Mouse (Mus musculus) cerebellum, postnatal 36 days (tissue): ENCODE data around the gene Smpd2.

ENCODE experiments used
- DNase-seq, 2 experiments: peaks; one replicate each; pipeline ENCODE4 v3.0.0; 2021 to 2022; ENCODE audit warnings: mixed read lengths in 2 of 2

Gene Smpd2

GRCm38 (mm10) chr10:41450780-41451522 is 39.2 kb downstream of the Smpd2 start:
- no peak for DNase-seq

GRCm38 (mm10) chr10:41450137-41450670 is 40.0 kb downstream of the Smpd2 start, which contains the start of gene Zbtb24:
Zbtb24 (plus strand) TSS chr10:41450383.
- peak; percentile 95 to 97 for DNase-seq

DNA sequence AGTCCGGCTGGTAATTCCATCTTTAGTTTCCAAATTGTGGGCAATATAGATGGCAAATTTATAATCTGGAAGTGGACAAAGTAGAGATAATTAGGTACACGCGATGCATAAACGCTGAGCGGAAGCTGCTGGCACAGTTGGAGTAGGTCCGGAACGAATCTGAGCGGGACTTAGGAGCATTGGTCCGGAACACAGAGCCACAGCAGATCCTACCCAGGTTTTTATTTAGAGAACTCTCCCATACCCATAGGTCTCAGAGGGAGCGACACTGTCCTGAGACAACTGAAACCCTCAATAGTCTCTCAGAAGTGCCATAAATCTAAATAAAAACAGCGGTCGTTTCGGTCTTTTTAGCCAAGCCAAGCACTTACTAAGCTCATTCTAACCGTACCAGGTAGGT is 40.5 kb downstream of the Smpd2 start:
- DNase-seq = peak in 1 of 2 experiments; percentile 52

DNA sequence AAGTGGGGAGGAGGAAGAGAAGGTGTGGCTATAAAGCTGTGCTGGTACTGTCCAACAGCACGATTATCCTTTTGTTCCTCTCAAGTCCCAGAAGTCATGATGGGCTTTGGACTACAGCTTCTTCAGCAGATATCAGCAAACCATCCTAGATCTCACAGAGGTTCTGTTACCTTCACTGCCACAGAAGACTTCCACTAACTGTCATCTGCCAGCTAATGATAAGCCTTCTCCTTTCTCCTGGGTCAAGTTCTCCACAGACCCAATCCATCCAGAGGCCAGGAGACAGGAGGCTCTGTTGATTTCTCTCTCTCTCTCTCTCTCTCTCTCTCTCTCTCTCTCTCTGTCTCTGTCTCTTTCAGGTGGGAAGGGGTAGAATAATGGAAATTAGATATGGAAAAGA is 42.0 kb downstream of the Smpd2 start:
- DNase-seq = no peak
